Mouse (Mus musculus) lung, embryonic 16.5 days (tissue): ENCODE measurements around the gene Pgam2. TPM values are rescaled to one million over a fixed set of nuclear protein-coding genes. Genes with fewer than 3 reads are reported as not detected.
A peak's percentile ranks its signal among the peaks of the same experiment; 100 is the strongest.

Experiments used
- ATAC-seq: fragments of 200-750 bp; cut with Nextera tagmentation; 2 replicates; pipeline ENCODE4 v1.8.0; 2017; ENCODE audit warnings: low read depth, mild to moderate bottlenecking, moderate library complexity
- H3K27ac ChIP-seq: fragments of 300-500 bp; sonication (generic); 2 replicates; pipeline ENCODE4 v1.5.1; 2014; ENCODE audit warnings: mild to moderate bottlenecking, control low read depth, low read length
- H3K27me3 ChIP-seq: fragments of 300-500 bp; sonication (generic); 2 replicates; pipeline ENCODE4 v1.6.1; 2014; ENCODE audit warnings: low read depth, low read length, mixed read lengths; ENCODE audit not compliant: control insufficient read depth, insufficient read depth
- H3K36me3 ChIP-seq: fragments of 300-500 bp; sonication (generic); 2 replicates; pipeline ENCODE4 v1.6.1; 2014; ENCODE audit warnings: low read length; ENCODE audit not compliant: control insufficient read depth, insufficient read depth
- H3K4me1 ChIP-seq: fragments of 300-500 bp; sonication (generic); replicated peaks from 2 replicates; pipeline ENCODE4 v1.6.1; 2014; ENCODE audit warnings: low read length, mixed read lengths; ENCODE audit not compliant: control insufficient read depth, insufficient read depth
- H3K4me2 ChIP-seq: fragments of 300-500 bp; sonication (generic); 2 replicates; pipeline ENCODE4 v1.6.1; 2014; ENCODE audit warnings: low read depth, low read length, control low read depth
- H3K4me3 ChIP-seq: fragments of 300-500 bp; sonication (generic); 2 replicates; pipeline ENCODE4 v1.5.1; 2014; ENCODE audit warnings: mild to moderate bottlenecking, low read length, control low read depth
- H3K9ac ChIP-seq: fragments of 300-500 bp; sonication (generic); 2 replicates; pipeline ENCODE4 v1.6.1; 2014; ENCODE audit warnings: low read length, control low read depth
- H3K9me3 ChIP-seq: fragments of 300-500 bp; sonication (generic); 2 replicates; pipeline ENCODE4 v1.6.1; 2016; ENCODE audit warnings: low read length; ENCODE audit not compliant: control insufficient read depth
- WGBS: fragments of 180-500 bp; shearing (Covaris S2); extraction: QIAGEN DNeasy Blood & Tissue Kit; methylation state at CpG from one replicate; pipeline ENCODE4 v1.1.7; 2014; 5-methylcytosine and 5-hydroxymethylcytosine counted together
- polyA plus RNA-seq: library from polyadenylated mRNA; unstranded; fragments of >200 nt; fragmentation: Nextera tagmentation; extraction: Ambion mirVana; gene quantifications from 2 replicates; pipeline ENCODE4 v1.2.1, GENCODE M21; 2015

Pgam2 gene
- polyA plus RNA-seq = 46.8 and 52.4 TPM in 2 replicates

GRCm38 (mm10) chr11:5803551-5803981 is at the start of gene Pgam2:
Gene Pgam2 (minus strand): TSS chr11:5803733.
- peaks cover 19% of the 10 kb centered on the region for H3K4me1 ChIP-seq
- no peak for ATAC-seq
- 37% methylated on average over 8 of the region's 8 CpGs for WGBS
- H3K27ac ChIP-seq = peak within 1 kb of the TSS; percentile 18; the same call in 1 of the 2 replicates
- no peak within 1 kb of the TSS for H3K4me3 ChIP-seq
- no peak within 1 kb of the TSS; the same call in 1 of the 2 replicates for H3K9ac ChIP-seq
- H3K27me3 ChIP-seq = no peaks in the 10 kb centered on the region
- 0 out of 2 replicates have a peak within 1 kb of the TSS, but pooled peaks have one; percentile 3 for H3K4me2 ChIP-seq
- H3K9me3 ChIP-seq = no peaks in the 10 kb centered on the region
- H3K36me3 ChIP-seq = peaks cover 6% of the 10 kb centered on the region

DNA sequence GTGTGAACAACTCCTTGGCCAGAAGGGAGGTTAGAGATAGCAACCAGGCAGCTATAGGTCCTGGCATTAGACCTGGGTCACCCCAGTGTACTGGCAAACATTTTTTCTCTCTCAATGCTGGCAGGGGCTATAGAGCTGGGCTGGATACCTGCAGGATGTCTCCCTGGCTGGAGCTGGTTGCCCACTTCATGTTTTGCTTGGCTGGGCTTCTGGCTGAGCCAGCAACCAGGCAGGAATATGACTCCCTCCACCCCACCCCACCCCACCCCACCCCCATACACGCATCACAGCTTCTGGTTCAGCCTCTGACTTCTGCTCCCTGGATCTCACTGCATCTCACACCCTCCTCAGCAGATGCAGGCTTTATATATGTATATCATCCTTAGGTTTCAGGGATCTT is 48.8 kb upstream of the Pgam2 start:
- Histone ChIP-seq H3K27ac (no peak overlapping the region), H3K27me3 (no peaks in the 10 kb centered on the region), H3K9me3 (no peaks in the 10 kb centered on the region), H3K4me1 (peaks cover 4% of the 10 kb centered on the region; the same call in 1 of the 2 replicates), H3K4me2 (no peak overlapping the region), H3K9ac (no peak overlapping the region), H3K36me3 (no peaks in the 10 kb centered on the region), H3K4me3 (no peak overlapping the region)
- WGBS = 20% methylated on average over 1 of the region's 1 CpGs
- no peak for ATAC-seq

DNA sequence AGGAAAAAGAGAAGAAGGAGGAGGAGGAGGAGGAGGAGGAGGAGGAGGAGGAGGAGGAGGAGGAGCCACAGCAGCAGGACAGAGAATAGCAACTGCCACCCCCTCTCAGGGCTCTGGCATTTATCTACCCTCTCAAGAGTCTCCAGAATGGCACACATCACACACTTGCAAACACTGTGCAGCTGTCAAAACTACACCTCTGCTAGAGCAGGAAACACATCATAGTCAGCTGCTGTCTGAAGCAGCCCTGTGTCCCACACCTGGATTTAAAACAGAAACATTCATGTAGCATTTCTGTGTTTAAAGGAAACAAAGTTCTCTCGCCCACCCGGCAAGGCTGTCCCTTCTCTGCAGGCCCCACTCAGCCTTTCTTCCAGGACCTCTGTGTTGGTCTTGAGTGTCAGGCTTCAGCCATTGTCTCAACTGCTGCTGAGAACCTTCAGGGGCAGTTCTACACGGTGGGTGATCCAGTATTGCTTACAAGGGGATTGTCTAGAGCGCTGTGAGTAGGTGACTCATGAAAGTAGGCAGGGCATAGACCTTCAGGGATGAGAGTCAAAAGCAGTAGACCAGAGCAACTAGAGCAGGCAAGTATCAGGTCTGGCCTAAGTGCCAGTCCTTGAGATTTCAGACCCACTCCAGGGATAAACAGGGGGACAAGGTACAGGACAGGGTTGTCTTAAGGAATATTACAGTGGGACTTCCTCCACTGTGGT is 47.6 kb upstream of the Pgam2 start:
- Histone ChIP-seq H3K4me2 (no peak overlapping the region), H3K9me3 (no peaks in the 10 kb centered on the region), H3K9ac (no peak overlapping the region), H3K27ac (no peak overlapping the region), H3K4me3 (no peak overlapping the region), H3K4me1 (peaks cover 4% of the 10 kb centered on the region; the same call in 1 of the 2 replicates), H3K36me3 (no peaks in the 10 kb centered on the region), H3K27me3 (no peaks in the 10 kb centered on the region)
- no peak for ATAC-seq
- WGBS = 46% methylated on average over 4 of the region's 4 CpGs

- no peak overlapping the region for H3K4me3 ChIP-seq
- no peaks in the 10 kb centered on the region for H3K27me3 ChIP-seq
- no peak overlapping the region for H3K4me2 ChIP-seq
- 53% methylated on average over 5 of the region's 5 CpGs for WGBS
- H3K27ac ChIP-seq = no peak overlapping the region
- H3K36me3 ChIP-seq = no peaks in the 10 kb centered on the region
- H3K9ac ChIP-seq = no peak overlapping the region
- H3K9me3 ChIP-seq = no peaks in the 10 kb centered on the region
- H3K4me1 ChIP-seq = peaks cover 4% of the 10 kb centered on the region; the same call in 1 of the 2 replicates
- ATAC-seq = no peak
Measured at GRCm38 (mm10) chr11:5850452-5850851, 46.9 kb upstream of the Pgam2 start.

DNA sequence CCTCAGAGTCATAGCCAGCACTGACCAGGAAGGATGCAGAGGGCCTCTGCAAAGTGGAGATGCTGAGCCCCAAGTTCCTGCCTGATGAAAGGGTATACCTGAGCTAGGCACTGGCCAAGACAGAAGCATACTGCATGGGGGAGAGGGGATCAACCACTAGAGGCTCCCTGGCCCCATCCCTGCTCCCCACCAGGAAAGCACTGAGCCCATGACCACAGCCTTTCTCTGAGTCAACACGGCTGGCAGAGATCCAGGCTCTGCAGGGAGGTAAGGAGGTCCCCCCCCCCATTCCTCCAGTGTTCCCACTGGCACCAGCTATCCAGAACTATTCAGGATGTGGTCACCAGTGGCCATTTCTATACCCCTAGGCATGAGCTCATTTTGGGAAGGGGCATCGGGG is 45.8 kb upstream of the Pgam2 start:
- peaks cover 4% of the 10 kb centered on the region; the same call in 1 of the 2 replicates for H3K4me1 ChIP-seq
- WGBS = 57% methylated on average over 2 of the region's 2 CpGs
- H3K4me3 ChIP-seq = no peak overlapping the region
- H3K27ac ChIP-seq = no peak overlapping the region
- H3K9ac ChIP-seq = no peak overlapping the region
- H3K36me3 ChIP-seq = no peaks in the 10 kb centered on the region
- no peak overlapping the region for H3K4me2 ChIP-seq
- H3K9me3 ChIP-seq = no peaks in the 10 kb centered on the region
- H3K27me3 ChIP-seq = no peaks in the 10 kb centered on the region
- 0 out of 2 replicates have a peak, but pooled peaks have one; percentile 24 for ATAC-seq

GRCm38 (mm10) chr11:5848741-5849140 is 45.2 kb upstream of the Pgam2 start:
- 65% methylated on average over 6 of the region's 6 CpGs for WGBS
- Histone ChIP-seq H3K27me3 (no peaks in the 10 kb centered on the region), H3K4me1 (peaks cover 4% of the 10 kb centered on the region; the same call in 1 of the 2 replicates), H3K36me3 (no peaks in the 10 kb centered on the region), H3K9me3 (no peaks in the 10 kb centered on the region), H3K9ac (no peak overlapping the region), H3K4me3 (no peak overlapping the region), H3K27ac (no peak overlapping the region), H3K4me2 (no peak overlapping the region)
- 0 out of 2 replicates have a peak, but pooled peaks have one; percentile 17 for ATAC-seq

DNA sequence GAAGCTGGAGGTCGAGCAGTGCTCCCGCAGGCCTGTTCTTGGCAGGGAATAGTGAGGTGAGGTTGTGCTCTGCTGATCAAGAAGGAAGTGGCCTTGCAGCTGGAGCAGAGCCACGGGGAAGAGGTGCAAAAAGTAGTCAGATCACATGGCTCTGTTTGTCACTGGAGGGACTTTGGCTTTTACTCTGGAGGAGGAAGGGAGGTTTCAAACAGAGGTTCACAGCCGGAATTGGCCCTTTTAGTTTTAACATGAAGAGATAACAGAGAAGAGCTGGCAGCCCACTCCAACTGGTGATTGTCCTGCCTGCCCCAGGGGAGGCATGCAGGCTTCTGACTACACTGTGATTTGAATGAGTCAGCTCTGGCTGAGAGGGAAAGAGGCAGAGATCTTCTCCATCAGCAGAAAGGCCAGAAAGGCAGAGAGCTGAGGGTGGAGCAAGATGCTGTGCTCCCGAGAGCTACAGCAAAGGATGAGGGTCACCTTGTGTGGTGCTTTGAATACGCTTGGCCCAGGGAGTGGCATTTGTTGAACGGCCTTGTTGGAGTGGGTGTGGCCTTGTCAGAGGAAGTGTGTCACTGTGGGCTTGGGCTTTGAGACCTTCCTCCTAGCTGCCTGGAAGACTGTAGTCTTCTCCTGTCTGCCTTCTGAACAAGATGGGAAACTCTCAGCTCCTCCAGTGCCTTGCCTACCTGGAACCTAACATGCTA is 43.3 kb upstream of the Pgam2 start:
- Histone ChIP-seq H3K4me2 (no peak overlapping the region), H3K36me3 (no peaks in the 10 kb centered on the region), H3K27me3 (no peaks in the 10 kb centered on the region), H3K9ac (no peak overlapping the region), H3K27ac (no peak overlapping the region), H3K9me3 (no peaks in the 10 kb centered on the region; the same call in 1 of the 2 replicates), H3K4me3 (no peak overlapping the region), H3K4me1 (no peaks in the 10 kb centered on the region; the same call in 1 of the 2 replicates)
- WGBS = 56% methylated on average over 7 of the region's 7 CpGs
- no peak for ATAC-seq

DNA sequence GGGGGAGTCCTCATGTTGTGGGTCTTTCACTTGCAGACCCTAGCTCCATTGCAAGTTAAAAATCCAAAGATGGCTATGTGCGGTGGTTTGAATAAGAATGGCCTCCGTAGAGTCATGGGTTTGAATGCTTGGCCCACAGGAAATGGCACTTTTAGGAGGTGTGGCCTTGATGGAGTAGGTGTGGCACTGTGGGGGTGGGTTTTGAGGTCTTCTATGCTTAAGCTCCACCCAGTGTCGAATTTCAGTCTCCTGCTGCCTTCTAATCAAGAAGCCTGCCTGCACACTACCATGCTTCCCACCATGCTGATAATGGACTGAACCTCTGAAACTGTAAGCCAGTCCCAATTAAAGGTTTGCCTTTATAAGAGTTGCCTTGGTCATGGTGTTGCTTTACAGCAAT is 39.6 kb upstream of the Pgam2 start:
- Histone ChIP-seq H3K36me3 (no peaks in the 10 kb centered on the region), H3K9me3 (no peaks in the 10 kb centered on the region; the same call in 1 of the 2 replicates)
- no peak for ATAC-seq

GRCm38 (mm10) chr11:5841751-5842150 is 38.2 kb upstream of the Pgam2 start:
- Histone ChIP-seq H3K4me1 (no peaks in the 10 kb centered on the region; the same call in 1 of the 2 replicates), H3K9me3 (no peaks in the 10 kb centered on the region; the same call in 1 of the 2 replicates), H3K4me2 (no peak overlapping the region), H3K27ac (no peak overlapping the region), H3K9ac (no peak overlapping the region), H3K36me3 (no peaks in the 10 kb centered on the region), H3K4me3 (no peak overlapping the region), H3K27me3 (no peaks in the 10 kb centered on the region)
- 85% methylated on average over 2 of the region's 2 CpGs for WGBS
- no peak for ATAC-seq

More for the DNA sequence above, 39.6 kb upstream of the Pgam2 start:
- no peak overlapping the region for H3K9ac ChIP-seq
- H3K27ac ChIP-seq = no peak overlapping the region
- H3K27me3 ChIP-seq = no peaks in the 10 kb centered on the region
- H3K4me2 ChIP-seq = no peak overlapping the region
- H3K4me3 ChIP-seq = no peak overlapping the region
- 77% methylated on average over 3 of the region's 3 CpGs for WGBS
- no peaks in the 10 kb centered on the region for H3K4me1 ChIP-seq
